Mouse (Mus musculus): ENCODE data around the gene Mxra7. TPM values are rescaled to one million over a fixed set of nuclear protein-coding genes. Genes with fewer than 3 reads are reported as not detected.
A peak's percentile ranks its signal among the peaks of the same experiment; 100 is the strongest.
"Not testable (repeated sequence)": the region's sequence is repeated elsewhere in the genome, so short reads cannot be mapped to it uniquely, and the experiment has no call there.

Gene Mxra7
- total RNA-seq (2021), result 10 to 100 TPM; 17.2 to 23.2 TPM

- intact Hi-C loops (cut with DNase I), result no loop called here
- peak; percentile 82 for DNase-seq (ENCODE audit: low spot score)
Observed at GRCm38 (mm10) chr11:116827534-116828165, at the start of gene Mxra7. TSS of gene Mxra7 (minus strand) at chr11:116828046.

GRCm38 (mm10) chr11:116873987-116874386, 46.1 kb upstream of the Mxra7 start:
- intact Hi-C loops (cut with DNase I), result no loop called here
- DNase-seq (ENCODE audit: low spot score), result no peak

- intact Hi-C loops (cut with DNase I), result no loop called here
- no peak for DNase-seq (ENCODE audit: low spot score)
Observed at GRCm38 (mm10) chr11:116871538-116871937, 43.7 kb upstream of the Mxra7 start.

- intact Hi-C loops (cut with DNase I), result no loop called here
- DNase-seq (ENCODE audit: low spot score), result no peak
Observed at GRCm38 (mm10) chr11:116869641-116870040, 41.8 kb upstream of the Mxra7 start.

- no peak for DNase-seq (ENCODE audit: low spot score)
- intact Hi-C loops (cut with DNase I), result no loop called here
Observed at GRCm38 (mm10) chr11:116869223-116869622, 41.4 kb upstream of the Mxra7 start.

- intact Hi-C loops (cut with DNase I), result no loop called here
- peak; percentile 35 for DNase-seq (ENCODE audit: low spot score)
Observed at GRCm38 (mm10) chr11:116868129-116868528, 40.3 kb upstream of the Mxra7 start.

- DNase-seq (ENCODE audit: low spot score), result no peak
Observed at GRCm38 (mm10) chr11:116865945-116866585, 38.2 kb upstream of the Mxra7 start.

GRCm38 (mm10) chr11:116864444-116864843, 36.6 kb upstream of the Mxra7 start:
- peak; percentile 7 for DNase-seq (ENCODE audit: low spot score)
- intact Hi-C loops (cut with DNase I), result no loop called here

More at GRCm38 (mm10) chr11:116865945-116866585, 38.2 kb upstream of the Mxra7 start:
- intact Hi-C loops (cut with DNase I), result no loop called here

GRCm38 (mm10) chr11:116857183-116857850, 29.5 kb upstream of the Mxra7 start:
- intact Hi-C loops (cut with DNase I), result no loop called here
- no peak for DNase-seq (ENCODE audit: low spot score)

- no peak for DNase-seq (ENCODE audit: low spot score)
- intact Hi-C loops (cut with DNase I), result no loop called here
Observed at GRCm38 (mm10) chr11:116854279-116854678, 26.4 kb upstream of the Mxra7 start.

GRCm38 (mm10) chr11:116853512-116853928, 25.7 kb upstream of the Mxra7 start:
- peak; percentile 93 for DNase-seq (ENCODE audit: low spot score)
- intact Hi-C loops (cut with DNase I), result no loop called here

- intact Hi-C loops (cut with DNase I), result no loop called here
Observed at GRCm38 (mm10) chr11:116852891-116853511, 25.2 kb upstream of the Mxra7 start, which contains the start of gene Srsf2. TSS of gene Srsf2 (minus strand) at chr11:116853094.

GRCm38 (mm10) chr11:116852291-116852890, 24.5 kb upstream of the Mxra7 start, which contains the start of gene Mfsd11:
TSS of gene Mfsd11 (plus strand) at chr11:116852440.
- DNase-seq (ENCODE audit: low spot score), result peak; percentile 71
- intact Hi-C loops (cut with DNase I), result no loop called here

More at GRCm38 (mm10) chr11:116852891-116853511, 25.2 kb upstream of the Mxra7 start, which contains the start of gene Srsf2:
- peak; percentile 95 for DNase-seq (ENCODE audit: low spot score)

GRCm38 (mm10) chr11:116851576-116852290, 23.9 kb upstream of the Mxra7 start:
- intact Hi-C loops (cut with DNase I), result no loop called here

GRCm38 (mm10) chr11:116850833-116851477, 23.1 kb upstream of the Mxra7 start:
- DNase-seq (ENCODE audit: low spot score), result no peak
- intact Hi-C loops (cut with DNase I), result no loop called here

More at GRCm38 (mm10) chr11:116851576-116852290, 23.9 kb upstream of the Mxra7 start:
- no peak for DNase-seq (ENCODE audit: low spot score)

- intact Hi-C loops (cut with DNase I), result no loop called here
- no peak for DNase-seq (ENCODE audit: low spot score)
Observed at GRCm38 (mm10) chr11:116850085-116850484, 22.2 kb upstream of the Mxra7 start.

GRCm38 (mm10) chr11:116849587-116849986, 21.7 kb upstream of the Mxra7 start:
- DNase-seq (ENCODE audit: low spot score), result no peak
- intact Hi-C loops (cut with DNase I), result no loop called here

GRCm38 (mm10) chr11:116848877-116849178, 21.0 kb upstream of the Mxra7 start:
- intact Hi-C loops (cut with DNase I); DNase-seq (ENCODE audit: low spot score): not testable (repeated sequence)
